Mouse (Mus musculus): ENCODE results near the gene Evx1.
A peak's percentile ranks its signal among the peaks of the same experiment; 100 is the strongest.

DNA sequence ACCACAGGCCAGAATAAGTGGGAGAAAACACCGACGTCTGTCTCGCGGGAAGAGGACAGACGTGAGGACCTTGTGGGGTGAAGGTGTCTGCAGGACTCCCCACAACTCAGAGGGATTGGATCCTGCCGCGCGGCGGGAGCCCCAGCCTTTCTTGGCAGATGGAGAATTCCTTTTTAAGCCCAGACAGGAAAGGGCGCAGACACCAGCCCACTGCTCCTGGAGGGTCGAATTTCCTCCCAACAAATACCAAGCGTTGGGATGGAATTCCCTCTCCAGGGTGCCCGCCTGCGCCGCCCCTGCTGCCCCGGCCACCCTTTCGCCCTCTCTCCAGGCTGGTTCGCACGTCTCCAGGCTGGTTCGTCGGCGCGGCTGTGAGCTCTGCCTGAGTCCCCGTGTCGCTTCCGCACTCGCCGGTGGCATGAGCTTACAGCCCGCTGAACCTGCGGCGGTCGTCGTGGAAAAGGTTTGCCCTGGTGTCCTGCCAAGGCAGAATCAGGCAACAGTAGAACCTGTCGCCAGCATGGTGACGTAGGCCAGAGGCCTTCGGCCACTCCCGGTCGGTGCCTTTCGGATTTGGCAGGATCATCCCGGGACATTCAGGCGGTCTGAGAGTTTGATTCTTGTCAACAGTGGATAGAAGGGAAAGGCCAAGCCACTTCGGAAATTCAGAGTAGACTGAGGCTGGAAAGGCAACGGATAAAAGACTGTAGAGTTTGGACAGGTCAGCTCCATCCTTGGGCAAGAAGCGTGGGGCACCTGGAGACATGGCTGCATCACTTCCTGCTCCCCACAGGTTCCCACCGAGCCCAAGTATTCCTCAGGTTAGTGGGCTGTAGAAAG is 22.1 kb upstream of the Evx1 start:
- TF ChIP-seq MAFK (IDR thresholded peaks at IDR 0.05; ENCODE audit: insufficient read depth, low read depth, low read length) (no peak), ZNF384 (IDR thresholded peaks at IDR 0.05; ENCODE audit: low read depth, low read length) (no peak), CHD2 (IDR thresholded peaks at IDR 0.05; ENCODE audit: low read depth, low read length) (peak; percentile 50; the same call in 1 of the 2 replicates), ZC3H11A (IDR thresholded peaks at IDR 0.05; ENCODE audit: borderline replicate concordance, low read depth, low read length) (no peak)
